9 mouse cellular contexts compared by ENCODE assay signal in the genomic region with DNA sequence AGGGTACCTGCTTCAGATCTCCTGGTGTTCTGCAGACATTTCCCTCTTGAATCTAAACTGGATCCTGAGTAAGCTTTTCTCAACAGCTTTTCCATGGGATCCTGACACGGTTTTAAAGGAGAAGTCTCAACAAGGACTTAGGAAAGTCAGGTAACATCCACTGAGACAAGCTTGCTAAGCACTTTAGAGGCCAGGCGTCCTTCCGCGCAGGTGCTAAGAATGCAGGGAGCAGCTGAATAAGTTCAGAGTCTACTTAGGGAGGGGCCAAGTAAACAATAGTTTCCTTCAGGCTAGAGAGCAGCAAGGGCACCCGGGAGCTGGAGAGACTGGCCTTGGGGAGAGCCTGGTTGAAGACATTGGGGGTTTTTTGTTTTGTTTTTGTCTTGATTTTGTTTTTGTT. TPM values are rescaled to one million over a fixed set of nuclear protein-coding genes. Genes with fewer than 3 reads are reported as not detected.
DNase-seq lines count a peak whose midpoint lies in the region; ATAC-seq lines count a peak whose summit lies in the region.
"Had no signal": no experiment of that assay in that cellular context is flagged by ENCODE, and none has a peak within 500 bp of the region (broad histone marks: within the 10 kb centered on the region; RNA-seq: fewer than 3 reads in every experiment).

No protein-coding gene starts in this region.

- H3K4me3 ChIP-seq in liver, embryonic 12.5 days, result no peak overlapping the region

- no peak overlapping the region for H3K9ac ChIP-seq in liver, embryonic 12.5 days

- peak; percentile 27 for DNase-seq in embryo, embryonic 10.5 days (ENCODE audit: low spot score)
- DNase-seq in embryo, embryonic 11 days, result no peak
- peak; percentile 34 for DNase-seq in urinary bladder, postnatal 14 days (ENCODE audit: low spot score)
- DNase-seq in urinary bladder, postnatal 4 days (ENCODE audit: low spot score in 2 of 2), result no peak
- peak; percentile 53 for DNase-seq in testis, postnatal 14 days (ENCODE audit: low spot score)
- no peak for DNase-seq in gastrocnemius, postnatal 4 days (ENCODE audit: low spot score in 2 of 2)
- no peak for DNase-seq in T-cell, adult 2 months (ENCODE audit: low spot score)

- 43% methylated on average over 5 of the region's 5 CpGs for WGBS in liver, embryonic 12.5 days (ENCODE audit: insufficient replicate concordance)

- no peaks in the 10 kb centered on the region for H3K27me3 ChIP-seq in liver, embryonic 12.5 days (replicated peaks)

- H3K36me3 ChIP-seq in liver, embryonic 12.5 days, result no peaks in the 10 kb centered on the region

- peaks cover 41% of the 10 kb centered on the region for H3K4me1 ChIP-seq in liver, embryonic 12.5 days

- H3K4me2 ChIP-seq in liver, embryonic 12.5 days, result peak overlapping the region; percentile 62

- H3K27ac ChIP-seq in liver, embryonic 12.5 days, result no peak overlapping the region

- ATAC-seq in liver, embryonic 12.5 days, result no peak

- H3K9me3 ChIP-seq in liver, embryonic 12.5 days (replicated peaks), result no peaks in the 10 kb centered on the region

RNA-seq across cellular contexts. Expression of a gene that starts 16.8 kb away (rescaled TPM):
- polyA plus RNA-seq in liver, embryonic 12.5 days (2016; fragmentation: Nextera tagmentation; extraction: Ambion mirVana), result 34.0 TPM in 2 replicates
- 10 to 100 TPM; 37.3 to 41.6 TPM for total RNA-seq in gastrocnemius, postnatal 4 days (2021)

RNA-seq across cellular contexts. Expression of a gene that starts 22.9 kb away (rescaled TPM):
- polyA plus RNA-seq in liver, embryonic 12.5 days (2016; fragmentation: Nextera tagmentation; extraction: Ambion mirVana), result not detected in 2 replicates
- not detected for total RNA-seq in gastrocnemius, postnatal 4 days (2021)

RNA-seq across cellular contexts. Expression of a gene that starts 30.6 kb away (rescaled TPM):
- polyA plus RNA-seq in liver, embryonic 12.5 days (2016; fragmentation: Nextera tagmentation; extraction: Ambion mirVana), result not detected in 2 replicates
- total RNA-seq in gastrocnemius, postnatal 4 days (2021), result not detected

RNA-seq across cellular contexts. Expression of a gene that starts 40.2 kb away (rescaled TPM):
- polyA plus RNA-seq in liver, embryonic 12.5 days (2016; fragmentation: Nextera tagmentation; extraction: Ambion mirVana), result not detected in 2 replicates
- not detected for total RNA-seq in gastrocnemius, postnatal 4 days (2021)

RNA-seq across cellular contexts. Expression of a gene that starts 56.0 kb away (rescaled TPM):
- polyA plus RNA-seq in liver, embryonic 12.5 days (2016; fragmentation: Nextera tagmentation; extraction: Ambion mirVana), result not detected in 2 replicates
- total RNA-seq in gastrocnemius, postnatal 4 days (2021), result not detected
- polyA plus RNA-seq: spleen, adult 2 months had no signal

Comparison
In these comparisons a context has a peak if more than half of its experiments do, and no peak if none do; other contexts are left out.
1. DNase-seq: peak in embryo, embryonic 10.5 days (single experiment), urinary bladder, postnatal 14 days (single experiment) and testis, postnatal 14 days (single experiment); none in embryo, embryonic 11 days (single experiment), urinary bladder, postnatal 4 days (0 of 2), gastrocnemius, postnatal 4 days (0 of 2) and T-cell, adult 2 months (single experiment).